Mouse (Mus musculus) spleen, adult 2 months (tissue): ENCODE data around the gene Gmcl1.

ENCODE experiments used
- CTCF ChIP-seq: fragments of 200-500 bp; IDR thresholded peaks from 2 replicates; pipeline ENCODE4 v1.5.1; 2011; ENCODE audit warnings: mild to moderate bottlenecking, inconsistent platforms; ENCODE audit not compliant: insufficient read depth, insufficient read length, insufficient replicate concordance; ENCODE audit errors: extremely low read depth
- POLR2A ChIP-seq: fragments of 200-500 bp; IDR thresholded peaks from 2 replicates; pipeline ENCODE4 v1.6.1; 2011; ENCODE audit warnings: low read depth, low read length, inconsistent platforms

DNA sequence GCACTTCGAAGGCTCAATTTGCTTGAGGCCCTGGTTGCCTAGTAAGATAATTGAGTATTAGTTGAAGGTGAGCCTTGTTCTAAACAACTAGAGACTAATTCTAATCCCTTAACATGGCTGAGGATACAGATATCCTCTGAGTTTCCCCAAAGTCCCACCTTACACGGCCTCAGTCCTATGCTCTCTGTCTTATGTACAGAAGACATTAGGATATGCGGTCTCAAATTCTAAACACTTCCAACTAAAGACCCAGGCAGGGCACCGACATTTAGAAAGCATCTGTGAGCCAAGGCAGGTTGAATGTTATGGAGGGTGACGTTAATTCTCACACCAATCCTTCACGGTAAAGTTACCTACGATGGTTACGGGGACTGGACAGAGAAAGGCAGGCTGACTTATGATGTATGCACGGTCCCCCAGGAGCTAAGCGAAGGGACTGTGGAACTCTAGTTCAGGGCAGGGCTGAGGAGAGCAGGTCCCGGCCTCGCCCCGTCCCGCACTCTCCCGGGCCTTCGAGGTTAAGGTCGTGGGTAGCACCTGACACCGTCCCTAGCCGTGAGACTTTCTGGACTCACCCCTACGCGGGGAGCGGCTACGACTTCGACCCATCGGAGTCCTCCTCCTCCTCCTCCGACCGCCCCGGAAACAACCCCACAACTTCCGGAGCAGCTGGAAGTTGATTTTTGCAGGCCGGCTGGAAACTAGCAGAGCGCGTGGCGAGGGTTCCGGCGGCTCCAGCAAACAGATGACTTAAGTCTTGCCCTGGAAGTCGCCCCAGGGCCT lies 49.1 kb downstream of the Gmcl1 start, which contains the start of gene Snrnp27:
- peak; percentile 76 for TF ChIP-seq POLR2A
- no peak for TF ChIP-seq CTCF
